Mouse (Mus musculus) CH12.LX (cell line): Measurements from ENCODE around the gene Tshb. TPM values are rescaled to one million over a fixed set of nuclear protein-coding genes. Genes with fewer than 3 reads are reported as not detected.

Experiments used
- DNase-seq: peaks from one replicate; pipeline ENCODE4 v3.0.0-alpha.2; 2013; ENCODE audit errors: extremely low read depth
- H3K27ac ChIP-seq: 2 replicates; pipeline ENCODE4 v1.5.1; 2012; ENCODE audit warnings: low read depth, mild to moderate bottlenecking, control low read depth, moderate library complexity; ENCODE audit not compliant: insufficient read depth
- H3K27me3 ChIP-seq: replicated peaks from 2 replicates; pipeline ENCODE3; 2012; ENCODE audit warnings: inconsistent platforms
- H3K36me3 ChIP-seq, 2 experiments: replicated peaks in 1 of 2; 2 replicates each; pipeline versions ENCODE3 to v1.6.1; 2012; ENCODE audit warnings: inconsistent platforms in 1 of 2, low read length in 1 of 2, mild to moderate bottlenecking in 1 of 2, mixed read lengths in 1 of 2, moderate library complexity in 1 of 2; ENCODE audit not compliant: control insufficient read depth in 1 of 2, insufficient read depth in 1 of 2
- H3K4me1 ChIP-seq, 2 experiments: 2 replicates each; pipeline ENCODE4 v1.6.1; 2012; ENCODE audit warnings: inconsistent platforms in 1 of 2, moderate library complexity in 1 of 2; ENCODE audit not compliant: insufficient read depth in 2 of 2, control insufficient read depth in 1 of 2
- H3K4me2 ChIP-seq: 2 replicates; pipeline ENCODE4 v1.6.1; 2012; ENCODE audit warnings: low read depth, mild to moderate bottlenecking, control low read depth; ENCODE audit not compliant: poor library complexity, insufficient read depth, severe bottlenecking
- H3K4me3 ChIP-seq, 3 experiments: fragments of 150-350 bp in 1 of 3; sonication (generic) in 1 of 3; replicated peaks in 1 of 3; 2 replicates each; pipeline versions ENCODE3 to v1.5.1; 2011 to 2012; ENCODE audit warnings: low read depth in 2 of 3, low read length in 2 of 3, mild to moderate bottlenecking in 2 of 3, moderate library complexity in 2 of 3, control low read depth in 1 of 3, improper control_type of control experiment in 1 of 3, inconsistent platforms in 1 of 3, mixed read lengths in 1 of 3; ENCODE audit not compliant: poor library complexity in 1 of 3
- H3K79me2 ChIP-seq: replicated peaks from 2 replicates; pipeline ENCODE4 v1.6.1; 2012; ENCODE audit warnings: mild to moderate bottlenecking, moderate library complexity; ENCODE audit not compliant: control insufficient read depth, poor library complexity, insufficient read depth, severe bottlenecking; ENCODE audit errors: extremely low read depth
- H3K9ac ChIP-seq: 2 replicates; pipeline ENCODE4 v1.6.1; 2012; ENCODE audit warnings: low read depth, mild to moderate bottlenecking, control low read depth, moderate library complexity; ENCODE audit not compliant: insufficient read depth
- H3K9me3 ChIP-seq: replicated peaks from 2 replicates; pipeline ENCODE3; 2012; ENCODE audit warnings: low read length, inconsistent platforms, mixed read lengths
- BHLHE40 ChIP-seq: IDR thresholded peaks from 2 replicates; pipeline ENCODE4 v1.6.1; 2011; ENCODE audit warnings: mild to moderate bottlenecking, low read depth, low read length, improper control_type of control experiment
- CHD2 ChIP-seq: IDR thresholded peaks from 2 replicates; pipeline ENCODE4 v1.6.1; 2011; ENCODE audit warnings: low read length, improper control_type of control experiment
- CTCF ChIP-seq, 2 experiments: IDR thresholded peaks in 1 of 2; conservative IDR thresholded peaks in 1 of 2; 2 replicates each; pipeline ENCODE4 v1.5.1; 2011 to 2012; ENCODE audit warnings: low read depth in 2 of 2, low read length in 2 of 2, improper control_type of control experiment in 1 of 2, inconsistent platforms in 1 of 2, mild to moderate bottlenecking in 1 of 2, moderate library complexity in 1 of 2
- E2F4 ChIP-seq: IDR thresholded peaks from 2 replicates; pipeline ENCODE4 v1.6.1; 2011; ENCODE audit warnings: low read depth, low read length, improper control_type of control experiment; ENCODE audit not compliant: insufficient replicate concordance
- ELF1 ChIP-seq: IDR thresholded peaks from 2 replicates; pipeline ENCODE4 v1.6.1; 2014; ENCODE audit warnings: low read depth, mild to moderate bottlenecking, inconsistent platforms, low read length, improper control_type of control experiment
- EP300 ChIP-seq: IDR thresholded peaks from 2 replicates; pipeline ENCODE4 v1.6.1; 2011; ENCODE audit warnings: low read length, improper control_type of control experiment
- GABPA ChIP-seq: IDR thresholded peaks from 2 replicates; pipeline ENCODE4 v1.6.1; 2012; ENCODE audit warnings: low read depth, low read length, improper control_type of control experiment, inconsistent platforms; ENCODE audit not compliant: insufficient replicate concordance
- IRF4 ChIP-seq: IDR thresholded peaks from 2 replicates; pipeline ENCODE4 v1.6.1; 2014; ENCODE audit warnings: low read depth, mild to moderate bottlenecking, inconsistent platforms, low read length, improper control_type of control experiment
- JUN ChIP-seq: IDR thresholded peaks from 2 replicates; pipeline ENCODE4 v1.6.1; 2011; ENCODE audit warnings: low read depth, mild to moderate bottlenecking, low read length, improper control_type of control experiment, moderate library complexity; ENCODE audit not compliant: insufficient read depth
- JUND ChIP-seq: conservative IDR thresholded peaks from 2 replicates; pipeline ENCODE4 v1.6.1; 2011; ENCODE audit warnings: low read depth, low read length, improper control_type of control experiment
- MAZ ChIP-seq: IDR thresholded peaks from 2 replicates; pipeline ENCODE4 v1.6.1; 2012; ENCODE audit warnings: low read depth, mild to moderate bottlenecking, inconsistent platforms, low read length, improper control_type of control experiment, moderate library complexity
- MEF2A ChIP-seq: IDR thresholded peaks from 2 replicates; pipeline ENCODE4 v1.6.1; 2014; ENCODE audit warnings: low read depth, mild to moderate bottlenecking, inconsistent platforms, low read length, improper control_type of control experiment, borderline replicate concordance
- MYC ChIP-seq: IDR thresholded peaks from 2 replicates; pipeline ENCODE4 v1.6.1; 2011; ENCODE audit warnings: low read depth, mild to moderate bottlenecking, improper control_type of control experiment, low read length
- NELFE ChIP-seq: IDR thresholded peaks from 2 replicates; pipeline ENCODE4 v1.6.1; 2011; ENCODE audit warnings: low read depth, low read length, improper control_type of control experiment
- NRF1 ChIP-seq: IDR thresholded peaks from 2 replicates; pipeline ENCODE4 v1.6.1; 2014; ENCODE audit warnings: low read depth, mild to moderate bottlenecking, inconsistent platforms, low read length, improper control_type of control experiment, moderate library complexity
- PAX5 ChIP-seq: IDR thresholded peaks from 2 replicates; pipeline ENCODE4 v1.6.1; 2012; ENCODE audit warnings: low read length, inconsistent platforms, mixed read lengths
- POLR2A ChIP-seq: IDR thresholded peaks from 2 replicates; pipeline ENCODE4 v1.6.1; 2011; ENCODE audit warnings: low read depth, mild to moderate bottlenecking, improper control_type of control experiment, low read length
- POLR2AphosphoS2 ChIP-seq: IDR thresholded peaks from 2 replicates; pipeline ENCODE4 v1.6.1; 2011; ENCODE audit warnings: low read depth, low read length, improper control_type of control experiment
- RAD21 ChIP-seq: IDR thresholded peaks from 2 replicates; pipeline ENCODE4 v1.6.1; 2011; ENCODE audit warnings: low read depth, mild to moderate bottlenecking, low read length, improper control_type of control experiment, moderate library complexity
- SMC3 ChIP-seq: IDR thresholded peaks from 2 replicates; pipeline ENCODE4 v1.6.1; 2011; ENCODE audit warnings: low read depth, low read length, improper control_type of control experiment
- TBP ChIP-seq: conservative IDR thresholded peaks from 2 replicates; pipeline ENCODE4 v1.6.1; 2011; ENCODE audit warnings: low read depth, low read length, improper control_type of control experiment
- TCF12 ChIP-seq: IDR thresholded peaks from 2 replicates; pipeline ENCODE4 v1.6.1; 2014; ENCODE audit warnings: low read depth, mild to moderate bottlenecking, inconsistent platforms, low read length, improper control_type of control experiment
- USF2 ChIP-seq: conservative IDR thresholded peaks from 2 replicates; pipeline ENCODE4 v1.6.1; 2011; ENCODE audit warnings: low read depth, low read length, improper control_type of control experiment
- ZC3H11A ChIP-seq: IDR thresholded peaks from 2 replicates; pipeline ENCODE4 v1.6.1; 2012; ENCODE audit warnings: low read depth, mild to moderate bottlenecking, inconsistent platforms, low read length, improper control_type of control experiment
- ZKSCAN1 ChIP-seq: IDR thresholded peaks from 2 replicates; pipeline ENCODE4 v1.6.1; 2012; ENCODE audit warnings: low read depth, inconsistent platforms, low read length, improper control_type of control experiment, borderline replicate concordance
- ZMIZ1 ChIP-seq: IDR thresholded peaks from 2 replicates; pipeline ENCODE4 v1.6.1; 2012; ENCODE audit warnings: low read depth, mild to moderate bottlenecking, inconsistent platforms, low read length, improper control_type of control experiment
- ZNF384 ChIP-seq: IDR thresholded peaks from 2 replicates; pipeline ENCODE4 v1.6.1; 2012; ENCODE audit warnings: low read depth, low read length, improper control_type of control experiment, inconsistent platforms
- dilution Hi-C: fragments of 300-500 bp; cut with MboI; formaldehyde crosslinking; loops from 2 replicates; pipeline ENCODE4 v1.14.3; 2020; ENCODE audit warnings: low sequenced_read_pairs; ENCODE audit not compliant: extremely low pct_unique_long_range_greater_than_20kb, extremely low pct_ligation_motif_present
- in situ Hi-C: fragments of 300-500 bp; cut with MboI; formaldehyde crosslinking; loops from 3 replicates; pipeline ENCODE4 v1.14.3; 2019; ENCODE audit warnings: low sequenced_read_pairs, low pct_ligation_motif_present, low pct_unique_long_range_greater_than_20kb, mixed read lengths
- polyA plus RNA-seq: library from polyadenylated mRNA; unstranded; fragments of >175 nt; gene quantifications from 2 replicates; pipeline ENCODE4 v1.2.1, GENCODE M21; 2012; ENCODE audit warnings: low read depth; ENCODE audit not compliant: insufficient read length
- total RNA-seq, 2 experiments: library from RNA; depleted of rRNA; stranded (reverse); fragments of 300-350 nt in 1 of 2; fragments of >200 nt in 1 of 2; gene quantifications; 2 replicates each; pipeline ENCODE4 v1.2.3; 2012 to 2014

Tshb gene
- total and polyA plus RNA-seq, 3 experiments: 0.19 TPM; not detected in 2

DNA sequence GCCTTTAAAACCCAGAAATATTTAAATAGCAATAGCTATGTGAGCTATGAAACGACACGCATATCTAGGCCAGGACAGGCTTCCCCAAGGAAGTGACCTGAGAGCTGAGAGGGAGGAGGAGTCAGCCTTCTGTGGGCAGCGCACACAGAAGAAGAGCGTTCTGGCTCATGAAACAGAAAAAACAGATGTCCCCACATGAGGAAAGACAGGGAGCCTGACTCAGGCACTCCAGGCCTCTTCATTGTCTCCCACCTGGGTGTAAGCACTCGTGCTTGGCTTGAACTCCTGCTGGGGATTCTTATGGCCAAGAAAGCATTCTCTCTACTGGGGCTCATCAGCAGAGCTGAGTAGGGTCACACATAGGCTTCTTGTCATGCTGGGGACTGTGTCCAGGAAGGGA, 37.9 kb downstream of the Tshb start:
- Histone ChIP-seq H3K9ac (no peak overlapping the region), H3K79me2 (no peaks in the 10 kb centered on the region), H3K36me3 (no peaks in the 10 kb centered on the region), H3K9me3 (no peaks in the 10 kb centered on the region), H3K27ac (no peak overlapping the region), H3K4me3 (no peak overlapping the region), H3K27me3 (no peaks in the 10 kb centered on the region), H3K4me2 (no peak overlapping the region), H3K4me1 (peaks cover 3 to 50% of the 10 kb centered on the region in 2 experiments)
- TF ChIP-seq CTCF (conservative IDR thresholded peaks at IDR 0.05 in 1 of 2, IDR thresholded peaks at IDR 0.05 in 1 of 2; ENCODE audit: low read depth in 2 of 2, low read length in 2 of 2) (no peak), MAZ (no peak), JUND (no peak), SMC3 (no peak), GABPA (no peak), NELFE (no peak), POLR2A (no peak), IRF4 (no peak), TCF12 (no peak), BHLHE40 (no peak), MYC (no peak), NRF1 (no peak), TBP (no peak), EP300 (no peak), ZNF384 (no peak), ZMIZ1 (no peak), POLR2AphosphoS2 (no peak), ELF1 (no peak)
- dilution Hi-C loops: no loop called here
- no peak for DNase-seq
- in situ Hi-C loops: no loop called here

DNA sequence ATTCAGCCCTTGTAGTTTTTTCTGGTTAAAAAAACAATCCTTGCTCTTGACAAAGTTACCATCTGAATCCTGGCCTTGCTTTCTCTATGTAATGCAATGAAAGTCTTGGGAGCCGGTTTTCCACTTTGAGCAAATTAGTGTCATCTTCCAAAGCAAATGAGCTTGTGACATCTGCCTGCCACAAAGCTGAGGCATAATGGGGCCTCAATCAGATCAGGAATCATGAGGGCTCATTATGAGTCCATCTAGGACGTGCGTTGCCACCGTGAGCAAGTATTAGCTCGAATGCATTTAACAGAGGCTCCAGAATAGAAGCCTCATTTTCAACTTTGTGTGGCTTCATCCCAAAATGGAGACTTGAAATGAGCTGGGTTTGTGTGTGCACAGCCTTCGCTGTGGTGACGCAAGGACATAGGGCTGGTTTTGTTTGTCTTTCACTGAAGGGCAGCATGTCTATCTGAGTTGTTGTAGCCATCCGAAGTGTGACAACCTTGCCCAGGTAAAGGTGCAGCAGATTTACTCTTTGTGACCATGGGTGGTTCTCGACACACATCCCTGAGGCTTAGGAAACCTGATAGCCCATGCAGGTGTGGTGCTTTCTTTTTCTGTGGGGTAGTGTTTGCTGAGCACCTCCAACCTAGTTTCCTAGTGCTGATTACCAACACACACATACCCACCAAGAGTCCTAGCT, 38.6 kb downstream of the Tshb start:
- TF ChIP-seq ZC3H11A: no peak
- no peak for TF ChIP-seq JUN
- no peak for TF ChIP-seq E2F4
- no peak for TF ChIP-seq GABPA
- TF ChIP-seq ZKSCAN1: no peak
- TF ChIP-seq CHD2: no peak
- TF ChIP-seq MAZ: no peak
- TF ChIP-seq ZNF384: no peak
- no peak for TF ChIP-seq MEF2A
- no peak for TF ChIP-seq PAX5
- no peak for TF ChIP-seq RAD21
- no peak for TF ChIP-seq MYC
- TF ChIP-seq POLR2A: no peak
- TF ChIP-seq USF2: no peak
- H3K27me3 ChIP-seq: no peaks in the 10 kb centered on the region
- no peaks in the 10 kb centered on the region for H3K79me2 ChIP-seq
- no peaks in the 10 kb centered on the region for H3K9me3 ChIP-seq
- no peak overlapping the region for H3K9ac ChIP-seq
- H3K36me3 ChIP-seq: no peaks in the 10 kb centered on the region
- H3K27ac ChIP-seq: no peak overlapping the region
- H3K4me2 ChIP-seq: no peak overlapping the region
- dilution Hi-C loops: no loop called here
- no peak for DNase-seq
- H3K4me1 ChIP-seq: peaks cover 3 to 43% of the 10 kb centered on the region in 2 experiments
- H3K4me3 ChIP-seq: no peak overlapping the region
- in situ Hi-C loops: no loop called here
